Mouse (Mus musculus) urinary bladder, postnatal 36 days (tissue): ENCODE data around the gene Muc13.

Source experiments
- DNase-seq, 2 experiments: peaks; one replicate each; pipeline ENCODE4 v3.0.0; 2022; ENCODE audit warnings: low spot score in 2 of 2, mixed read lengths in 1 of 2

The Muc13 gene

GRCm38 (mm10) chr16:33793846-33794791, at the start of gene Muc13:
TSS of gene Muc13 (plus strand) at chr16:33794037.
- no peak for DNase-seq

DNA sequence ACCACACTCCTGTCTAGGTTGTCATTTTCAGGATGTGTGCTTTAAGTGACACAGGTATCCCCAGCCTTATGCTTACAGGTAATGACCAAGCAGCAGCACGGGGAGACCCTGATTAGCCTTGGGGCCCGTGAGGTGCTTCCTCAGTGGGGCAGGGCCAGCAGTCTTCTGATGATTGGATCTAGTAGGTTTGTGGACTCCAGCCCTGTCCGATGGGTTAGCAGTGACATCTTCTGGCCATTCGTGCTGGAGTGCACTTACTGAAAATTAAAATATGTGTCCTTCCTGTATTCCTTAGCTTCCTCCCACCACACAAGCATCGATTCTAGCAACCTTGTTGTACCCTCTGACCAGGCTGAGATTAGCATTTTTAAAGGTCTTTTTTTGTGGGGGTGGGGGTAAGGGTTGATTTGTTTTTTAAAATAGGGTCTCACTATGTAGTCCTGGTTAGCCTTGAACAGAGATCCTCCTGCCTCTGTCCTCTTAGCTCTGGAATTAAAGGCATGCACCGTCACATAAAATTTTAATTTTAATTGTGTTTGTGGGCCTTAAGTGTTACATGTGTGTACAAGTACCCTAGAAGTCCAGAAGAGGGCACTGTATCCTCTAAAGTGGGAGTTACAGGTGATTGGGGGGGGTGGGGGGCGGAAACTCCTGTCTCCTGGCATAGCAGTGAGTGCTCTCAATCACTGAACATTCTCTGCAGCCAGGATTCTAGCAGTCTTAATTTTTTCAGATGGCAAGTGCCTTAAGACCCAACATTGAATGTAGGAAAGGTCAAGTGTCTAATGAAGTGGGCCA, 49.0 kb upstream of the Muc13 start:
- peak in 1 of 2 experiments; percentile 22 for DNase-seq

- no peak for DNase-seq
Measured at GRCm38 (mm10) chr16:33745457-33745856, 48.4 kb upstream of the Muc13 start.

DNA sequence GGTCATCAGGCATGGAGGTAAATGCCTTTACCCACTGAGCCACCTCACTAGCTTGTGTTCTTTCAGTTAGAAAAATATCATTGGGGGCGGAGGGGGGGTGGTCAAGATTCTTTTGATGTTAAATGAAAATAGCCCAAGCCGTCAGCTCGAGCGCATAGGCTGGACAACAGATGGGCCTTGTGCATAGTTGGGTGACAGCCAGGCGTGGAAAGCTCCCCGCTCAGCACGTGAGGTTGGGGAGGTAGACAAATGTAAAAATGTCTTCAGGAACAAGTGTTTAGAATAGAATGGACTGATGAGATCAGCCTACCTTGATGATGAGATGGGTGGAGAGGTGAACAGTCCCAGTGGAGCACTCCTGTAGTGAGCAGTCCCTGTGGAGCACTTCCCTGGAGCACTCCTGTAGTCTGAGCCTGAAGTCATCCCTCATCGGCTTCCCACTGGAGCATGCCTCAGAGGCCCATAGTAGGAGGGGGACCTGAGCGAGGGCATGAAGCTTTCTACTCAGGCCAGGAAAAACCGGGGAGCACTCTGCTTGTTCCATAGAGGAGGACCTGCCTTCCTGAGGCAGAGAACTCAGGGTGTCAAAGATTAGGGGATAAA, 47.7 kb upstream of the Muc13 start:
- DNase-seq: no peak

DNA sequence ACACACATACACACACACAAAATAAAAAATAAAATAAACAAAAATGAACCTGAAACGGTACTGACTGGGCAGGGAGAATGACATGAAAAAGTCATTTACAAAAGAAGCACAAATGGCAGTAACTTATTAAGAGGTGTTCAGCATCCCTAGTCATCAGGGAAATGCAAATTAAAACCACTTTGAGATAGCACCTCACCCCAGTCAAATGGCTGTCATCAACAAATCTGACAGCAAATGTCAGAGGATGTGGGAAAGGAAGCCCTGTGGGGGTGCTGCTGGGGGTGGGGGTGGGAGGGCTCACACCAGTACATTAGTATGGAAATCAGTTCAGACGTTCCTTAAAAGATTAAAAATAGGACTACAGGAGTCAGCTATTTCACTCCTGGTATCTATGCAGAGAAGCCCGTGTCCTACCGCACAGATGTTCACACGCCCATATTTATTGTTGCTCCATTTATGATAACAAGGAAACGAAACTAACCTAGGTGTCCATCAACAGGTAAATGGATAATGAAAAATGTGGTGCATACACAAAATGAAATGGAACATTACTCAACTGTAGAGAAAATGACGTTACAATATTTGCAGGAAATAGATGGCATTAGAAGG, 46.4 kb upstream of the Muc13 start:
- no peak for DNase-seq

GRCm38 (mm10) chr16:33747994-33748393, 45.8 kb upstream of the Muc13 start:
- DNase-seq: no peak

DNA sequence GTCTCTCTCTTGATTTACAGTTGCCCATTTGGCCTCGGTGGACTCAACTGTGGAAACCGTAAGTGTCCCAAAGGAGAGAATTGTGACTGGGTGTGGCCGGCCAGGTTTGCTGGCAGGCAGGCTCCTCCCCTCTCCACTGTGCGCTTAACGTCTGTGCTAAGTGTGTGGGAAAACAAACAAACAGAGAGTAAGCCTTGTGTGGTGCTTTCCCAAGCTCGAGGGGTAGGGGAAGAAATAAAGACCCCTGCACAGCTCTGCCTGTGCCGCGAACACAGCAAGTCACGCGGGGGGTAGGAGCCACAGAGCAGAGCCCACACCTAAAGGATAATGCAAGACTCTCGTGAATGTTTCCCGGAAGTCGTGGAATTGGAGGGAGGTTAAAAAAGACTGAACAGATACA, 42.7 kb upstream of the Muc13 start:
- DNase-seq: no peak

GRCm38 (mm10) chr16:33751590-33751989, 42.2 kb upstream of the Muc13 start:
- peak in 1 of 2 experiments; percentile 17 for DNase-seq

DNA sequence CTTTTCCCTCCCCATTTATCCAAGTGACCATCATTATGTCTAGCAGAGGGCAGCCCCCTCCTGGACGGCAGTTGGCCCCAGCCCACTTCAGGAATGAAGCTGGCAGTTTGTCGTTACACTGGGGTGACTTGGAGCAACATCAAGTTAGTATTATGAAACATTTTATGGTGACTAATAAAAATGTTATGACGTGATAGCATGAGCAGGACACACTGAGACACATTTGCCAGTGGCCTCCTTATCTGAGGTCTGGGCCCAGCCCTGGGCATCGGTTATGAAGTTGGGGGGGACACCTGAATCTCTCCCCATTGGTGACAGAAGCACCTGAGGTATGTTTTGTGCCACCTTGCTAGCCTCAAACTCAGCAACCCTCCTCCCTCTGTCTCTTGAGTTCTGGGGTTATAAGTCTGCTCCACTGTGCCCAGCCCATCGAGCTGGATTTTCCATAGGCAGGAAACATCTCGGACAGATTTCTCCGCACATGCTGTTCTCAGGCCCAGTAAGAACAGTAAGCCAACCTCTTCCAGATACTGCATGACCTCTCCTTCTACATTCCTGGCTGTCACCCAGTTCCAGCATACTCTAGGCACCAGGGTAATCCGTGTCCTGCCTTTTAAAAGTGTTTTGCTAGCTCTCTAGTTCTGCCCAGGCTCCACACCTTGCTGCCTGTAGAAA, 40.8 kb upstream of the Muc13 start:
- DNase-seq: no peak

- DNase-seq: no peak
Measured at GRCm38 (mm10) chr16:33755293-33755692, 38.5 kb upstream of the Muc13 start.

GRCm38 (mm10) chr16:33755961-33756360, 37.9 kb upstream of the Muc13 start:
- DNase-seq: no peak

GRCm38 (mm10) chr16:33756396-33756795, 37.4 kb upstream of the Muc13 start:
- no peak for DNase-seq

- DNase-seq: no peak
Measured at GRCm38 (mm10) chr16:33759207-33759606, 34.6 kb upstream of the Muc13 start.

- no peak for DNase-seq
Measured at GRCm38 (mm10) chr16:33760542-33760941, 33.3 kb upstream of the Muc13 start.

GRCm38 (mm10) chr16:33760996-33761395, 32.8 kb upstream of the Muc13 start:
- no peak for DNase-seq

GRCm38 (mm10) chr16:33764501-33765193, 29.2 kb upstream of the Muc13 start:
- DNase-seq: no peak

- no peak for DNase-seq
Measured at GRCm38 (mm10) chr16:33765477-33765876, 28.4 kb upstream of the Muc13 start.

- DNase-seq: no peak
Measured at GRCm38 (mm10) chr16:33766309-33766708, 27.5 kb upstream of the Muc13 start.

DNA sequence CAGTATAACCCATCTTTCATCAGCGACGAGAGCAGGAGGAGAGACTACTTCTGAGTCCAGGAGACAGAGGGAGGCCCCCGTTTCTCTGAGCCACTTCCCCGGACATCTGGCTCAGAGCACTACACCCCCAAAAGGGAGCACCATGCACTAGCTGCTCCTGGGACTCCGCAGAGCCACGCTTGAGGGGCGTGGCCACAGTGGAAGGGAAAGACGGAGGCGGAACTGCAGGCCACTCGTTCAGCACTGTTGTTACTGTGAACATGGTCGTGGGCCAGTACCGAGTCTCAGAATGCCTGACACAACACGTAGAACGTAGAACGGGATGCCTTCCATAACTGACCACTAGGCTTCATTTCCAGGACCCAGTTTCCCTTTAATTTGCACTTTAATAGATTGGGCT, 27.1 kb upstream of the Muc13 start:
- no peak for DNase-seq

GRCm38 (mm10) chr16:33768491-33769278, 25.2 kb upstream of the Muc13 start:
- no peak for DNase-seq
